Mouse (Mus musculus) heart, embryonic 14.5 days (tissue): ENCODE data around the gene Tspan11. TPM values are rescaled to one million over a fixed set of nuclear protein-coding genes. Genes with fewer than 3 reads are reported as not detected.

ENCODE experiments used
- ATAC-seq: fragments of 200-750 bp; cut with Nextera tagmentation; 2 replicates; pipeline ENCODE4 v1.8.0; 2017; ENCODE audit warnings: low read depth, moderate TSS enrichment; ENCODE audit not compliant: insufficient number of reproducible peaks, insufficient read depth, low FRiP score
- H3K27ac ChIP-seq, 2 experiments: fragments of 200-500 bp in 1 of 2; fragments of 300-500 bp in 1 of 2; sonication (generic) in 1 of 2; replicated peaks in 1 of 2; 2 replicates each; pipeline ENCODE4 v1.5.1; 2012 to 2014; ENCODE audit warnings: low read depth in 2 of 2, low read length in 2 of 2, control low read depth in 1 of 2, mild to moderate bottlenecking in 1 of 2, mixed read lengths in 1 of 2; ENCODE audit not compliant: control insufficient read depth in 1 of 2, insufficient read depth in 1 of 2
- H3K27me3 ChIP-seq: fragments of 300-500 bp; sonication (generic); 2 replicates; pipeline ENCODE4 v1.6.1; 2014; ENCODE audit warnings: mild to moderate bottlenecking, low read length, control low read depth; ENCODE audit not compliant: control insufficient read depth, insufficient read depth
- H3K36me3 ChIP-seq: fragments of 300-500 bp; sonication (generic); 2 replicates; pipeline ENCODE4 v1.6.1; 2014; ENCODE audit warnings: mild to moderate bottlenecking, control low read depth, low read length, mixed read lengths; ENCODE audit not compliant: control insufficient read depth, insufficient read depth
- H3K4me1 ChIP-seq, 2 experiments: fragments of 200-500 bp in 1 of 2; fragments of 300-500 bp in 1 of 2; sonication (generic) in 1 of 2; 2 replicates each; pipeline ENCODE4 v1.6.1; 2012 to 2014; ENCODE audit warnings: low read length in 2 of 2, control low read depth in 1 of 2, mixed read lengths in 1 of 2; ENCODE audit not compliant: control insufficient read depth in 2 of 2, insufficient read depth in 2 of 2
- H3K4me2 ChIP-seq: fragments of 300-500 bp; sonication (generic); 2 replicates; pipeline ENCODE4 v1.6.1; 2014; ENCODE audit warnings: mild to moderate bottlenecking, low read length
- H3K4me3 ChIP-seq, 2 experiments: fragments of 200-500 bp in 1 of 2; fragments of 300-500 bp in 1 of 2; sonication (generic) in 1 of 2; 2 replicates each; pipeline ENCODE4 v1.5.1; 2012 to 2014; ENCODE audit warnings: low read length in 2 of 2, mild to moderate bottlenecking in 2 of 2, control low read depth in 1 of 2, low read depth in 1 of 2, moderate library complexity in 1 of 2; ENCODE audit not compliant: control insufficient read depth in 1 of 2, insufficient read depth in 1 of 2
- H3K9ac ChIP-seq: fragments of 300-500 bp; sonication (generic); 2 replicates; pipeline ENCODE4 v1.6.1; 2014; ENCODE audit warnings: mild to moderate bottlenecking, low read length
- H3K9me3 ChIP-seq: fragments of 300-500 bp; sonication (generic); 2 replicates; pipeline ENCODE4 v1.6.1; 2016; ENCODE audit warnings: low read length, control low read depth; ENCODE audit not compliant: control insufficient read depth
- WGBS: fragments of 180-500 bp; shearing (Covaris S2); extraction: QIAGEN DNeasy Blood & Tissue Kit; methylation state at CpG from one replicate; pipeline ENCODE4 v1.1.7; 2014; 5-methylcytosine and 5-hydroxymethylcytosine counted together
- polyA plus RNA-seq: library from polyadenylated mRNA; unstranded; fragments of >200 nt; fragmentation: Nextera tagmentation; extraction: Ambion mirVana; gene quantifications from 2 replicates; pipeline ENCODE4 v1.2.1, GENCODE M21; 2014

The Tspan11 gene
- polyA plus RNA-seq, 1 experiment from 2014 or later = 2.5 TPM

- whole genome bisulfite sequencing = 72% methylated on average over 4 of the region's 4 CpGs
- Histone ChIP-seq H3K27me3 (0 out of 2 replicates have a peak, but pooled peaks cover 3% of the 10 kb centered on the region), H3K9me3 (no peaks in the 10 kb centered on the region), H3K9ac (no peak overlapping the region), H3K27ac (no peak overlapping the region), H3K4me1 (peaks cover 0 to 2% of the 10 kb centered on the region in 2 experiments; a peak in 1 of 4 replicates), H3K36me3 (no peaks in the 10 kb centered on the region), H3K4me3 (no peak overlapping the region), H3K4me2 (no peak overlapping the region)
- ATAC-seq = no peak
These were observed 30.3 kb downstream of the Tspan11 start for GRCm38 (mm10) chr6:127917712-127918111.

DNA sequence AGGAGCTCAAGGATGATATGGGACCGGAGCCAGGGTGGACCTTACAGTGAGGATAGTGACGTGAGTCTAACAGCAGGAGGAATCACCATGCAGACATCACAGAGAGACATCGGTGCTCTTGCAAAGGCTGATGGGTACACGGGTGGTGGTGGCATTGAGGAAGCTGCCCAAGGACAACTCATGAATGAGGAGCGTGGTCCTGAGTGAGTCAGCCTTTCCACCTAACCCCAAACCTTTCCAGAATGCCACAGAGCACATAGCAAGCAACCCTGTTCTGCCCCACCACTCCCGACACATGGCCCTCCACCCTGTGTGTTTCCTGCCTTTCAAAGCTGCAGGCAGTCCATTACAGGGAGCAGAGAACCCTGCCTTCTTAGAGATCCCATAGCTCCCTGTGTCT, 32.1 kb downstream of the Tspan11 start:
- Histone ChIP-seq H3K27me3 (0 out of 2 replicates have a peak, but pooled peaks cover 3% of the 10 kb centered on the region), H3K9me3 (no peaks in the 10 kb centered on the region), H3K36me3 (no peaks in the 10 kb centered on the region), H3K4me3 (no peak overlapping the region), H3K27ac (no peak overlapping the region), H3K9ac (no peak overlapping the region), H3K4me1 (peaks cover 0 to 2% of the 10 kb centered on the region in 2 experiments; a peak in 1 of 4 replicates), H3K4me2 (no peak overlapping the region)
- ATAC-seq = no peak
- 80% methylated on average over 6 of the region's 6 CpGs for WGBS

GRCm38 (mm10) chr6:127920652-127921051, 33.3 kb downstream of the Tspan11 start:
- Histone ChIP-seq H3K4me3 (no peak overlapping the region), H3K4me2 (no peak overlapping the region), H3K9ac (no peak overlapping the region), H3K36me3 (no peaks in the 10 kb centered on the region), H3K9me3 (no peaks in the 10 kb centered on the region), H3K4me1 (peaks cover 0 to 2% of the 10 kb centered on the region in 2 experiments; a peak in 1 of 4 replicates), H3K27ac (no peak overlapping the region), H3K27me3 (0 out of 2 replicates have a peak, but pooled peaks cover 8% of the 10 kb centered on the region)
- no peak for ATAC-seq
- 8% methylated on average over 8 of the region's 8 CpGs for WGBS

- Histone ChIP-seq H3K36me3 (no peaks in the 10 kb centered on the region), H3K4me1 (peaks cover 5% of the 10 kb centered on the region in 2 experiments; a peak in 3 of 4 replicates), H3K27ac (no peak overlapping the region), H3K4me2 (no peak overlapping the region), H3K9ac (no peak overlapping the region), H3K4me3 (no peak overlapping the region), H3K9me3 (no peaks in the 10 kb centered on the region), H3K27me3 (0 out of 2 replicates have a peak, but pooled peaks cover 8% of the 10 kb centered on the region)
- ATAC-seq = no peak
- 44% methylated on average over 9 of the region's 9 CpGs for WGBS
These were observed 34.6 kb downstream of the Tspan11 start for GRCm38 (mm10) chr6:127921996-127922395.

DNA sequence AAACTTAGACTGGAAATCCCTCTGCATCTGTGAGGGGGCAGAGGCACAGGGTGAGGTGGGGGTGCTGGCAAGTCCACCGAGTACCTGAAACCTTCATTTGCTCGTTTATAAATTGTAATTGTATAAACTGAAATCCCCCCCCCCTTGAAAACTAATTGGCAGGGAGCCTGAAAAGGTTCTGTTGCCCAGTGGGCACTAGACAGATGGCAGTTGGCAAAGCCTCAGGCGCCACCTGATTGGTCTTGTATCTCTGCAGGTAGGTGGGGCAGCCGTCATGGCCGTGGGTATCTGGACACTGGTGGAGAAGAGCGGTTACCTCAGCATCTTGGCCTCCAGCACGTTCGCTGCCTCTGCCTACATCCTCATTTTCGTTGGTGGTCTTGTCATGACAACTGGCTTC, 35.9 kb downstream of the Tspan11 start:
- Histone ChIP-seq H3K4me3 (no peak overlapping the region), H3K9ac (no peak overlapping the region), H3K9me3 (no peaks in the 10 kb centered on the region), H3K36me3 (no peaks in the 10 kb centered on the region), H3K27me3 (0 out of 2 replicates have a peak, but pooled peaks cover 8% of the 10 kb centered on the region), H3K4me1 (peaks cover 14 to 17% of the 10 kb centered on the region in 2 experiments), H3K4me2 (no peak overlapping the region), H3K27ac (no peak overlapping the region)
- WGBS = 87% methylated on average over 9 of the region's 9 CpGs
- no peak for ATAC-seq

DNA sequence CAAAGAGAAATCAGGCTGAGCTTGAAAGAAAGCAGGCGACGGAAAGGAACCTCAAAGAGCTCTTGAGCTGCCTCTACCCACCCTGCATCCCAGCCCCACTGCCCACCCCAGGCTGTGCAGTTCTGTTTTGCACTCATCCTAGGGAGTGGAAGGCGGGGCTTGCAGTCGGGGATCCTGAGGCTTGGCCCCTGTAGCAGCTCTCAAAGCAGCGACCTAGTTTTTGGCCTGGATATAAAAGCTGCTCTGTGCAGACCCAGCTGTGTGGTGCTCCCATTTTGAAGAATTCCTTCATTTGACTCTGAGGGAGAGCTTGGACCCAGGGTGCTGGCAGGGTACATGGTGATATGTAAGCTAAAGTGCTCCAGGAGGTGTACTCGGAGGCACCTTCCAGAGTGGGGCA, 37.4 kb downstream of the Tspan11 start:
- H3K4me2 ChIP-seq = no peak overlapping the region
- H3K27ac ChIP-seq = no peak overlapping the region
- no peaks in the 10 kb centered on the region for H3K9me3 ChIP-seq
- 61% methylated on average over 6 of the region's 6 CpGs for WGBS
- 0 out of 2 replicates have a peak, but pooled peaks cover 8% of the 10 kb centered on the region for H3K27me3 ChIP-seq
- no peaks in the 10 kb centered on the region for H3K36me3 ChIP-seq
- peaks cover 23 to 30% of the 10 kb centered on the region in 2 experiments for H3K4me1 ChIP-seq
- H3K9ac ChIP-seq = no peak overlapping the region
- ATAC-seq = no peak
- H3K4me3 ChIP-seq = no peak overlapping the region

- Histone ChIP-seq H3K9me3 (no peaks in the 10 kb centered on the region), H3K4me1 (peaks cover 25 to 30% of the 10 kb centered on the region in 2 experiments), H3K4me2 (no peak overlapping the region), H3K36me3 (no peaks in the 10 kb centered on the region), H3K27ac (no peak overlapping the region), H3K27me3 (0 out of 2 replicates have a peak, but pooled peaks cover 8% of the 10 kb centered on the region), H3K4me3 (no peak overlapping the region), H3K9ac (no peak overlapping the region)
- no peak for ATAC-seq
- WGBS = 58% methylated on average over 9 of the region's 9 CpGs
These were observed 38.5 kb downstream of the Tspan11 start for GRCm38 (mm10) chr6:127925915-127926314.

DNA sequence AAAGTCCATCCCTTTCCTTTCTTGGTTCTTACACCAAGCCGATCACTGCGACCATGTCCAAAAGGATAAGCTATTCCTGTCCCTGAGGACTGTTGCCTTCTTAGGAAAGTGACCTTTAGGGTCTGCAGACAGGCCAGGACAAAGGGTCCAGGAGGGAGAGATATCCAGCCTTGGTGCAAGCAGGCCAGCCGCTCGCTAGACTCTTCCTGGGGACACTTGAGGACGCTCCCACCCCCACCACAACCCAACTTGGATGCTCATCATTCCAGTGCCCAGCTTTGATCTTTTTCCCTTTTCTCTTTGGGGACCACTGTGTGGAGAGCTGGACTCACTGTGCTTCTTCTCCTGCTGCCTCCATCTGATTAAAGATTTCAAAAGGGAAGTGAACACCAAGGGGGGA, 41.3 kb downstream of the Tspan11 start:
- H3K27ac ChIP-seq = no peak overlapping the region
- H3K4me2 ChIP-seq = no peak overlapping the region
- 0 out of 2 replicates have a peak, but pooled peaks cover 5% of the 10 kb centered on the region for H3K27me3 ChIP-seq
- peaks cover 38 to 44% of the 10 kb centered on the region in 2 experiments for H3K4me1 ChIP-seq
- no peaks in the 10 kb centered on the region for H3K36me3 ChIP-seq
- H3K4me3 ChIP-seq = no peak overlapping the region
- WGBS = 39% methylated on average over 5 of the region's 5 CpGs
- no peak for ATAC-seq
- no peak overlapping the region for H3K9ac ChIP-seq
- H3K9me3 ChIP-seq = no peaks in the 10 kb centered on the region
